In the genomic region with DNA sequence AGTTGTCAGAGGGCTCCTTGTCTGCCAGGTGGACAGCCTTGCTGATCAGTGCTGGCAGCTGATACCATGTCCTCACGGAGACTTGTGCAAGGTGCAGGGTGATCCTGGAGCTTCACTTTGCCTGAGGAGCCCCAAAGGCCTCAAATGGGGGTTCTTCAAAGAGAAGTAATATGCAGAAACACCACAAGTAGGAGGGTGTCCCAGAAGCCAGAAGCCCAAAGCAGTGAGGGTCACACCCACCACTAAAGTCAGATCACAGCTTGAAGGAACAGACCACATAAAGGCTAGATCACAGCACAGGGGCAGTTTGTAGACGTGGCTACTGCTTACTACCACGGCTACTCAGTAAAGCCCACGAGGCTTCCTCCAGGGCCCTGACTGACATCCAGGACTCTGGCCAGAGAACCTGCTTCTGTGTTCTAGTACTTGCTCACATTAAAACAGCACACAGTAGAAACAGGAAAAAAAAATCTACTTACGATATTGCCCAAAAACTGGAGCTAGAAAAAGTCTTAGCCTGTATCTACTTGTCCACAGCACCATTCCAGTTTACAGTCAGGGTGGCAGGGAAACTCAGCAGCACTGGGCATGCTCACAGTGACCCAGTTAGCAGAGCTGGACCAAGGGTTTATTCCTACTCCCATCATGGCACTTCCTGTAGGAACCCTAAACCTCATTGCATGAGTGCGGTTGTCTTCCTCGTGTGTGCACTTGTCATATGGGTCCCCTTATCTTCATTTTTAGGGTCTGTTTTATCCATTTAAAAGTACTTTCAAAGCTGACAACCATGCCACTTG, we compare ENCODE assay signal across 8 mouse cellular contexts. TPM values are rescaled to one million over a fixed set of nuclear protein-coding genes. Genes with fewer than 3 reads are reported as not detected.
A peak's percentile ranks its signal among the peaks of the same experiment; 100 is the strongest.
DNase-seq lines count a peak whose midpoint lies in the region; ATAC-seq and TF ChIP-seq lines count a peak whose summit lies in the region.

No protein-coding gene starts in this region.

- no peaks in the 10 kb centered on the region for H3K36me3 ChIP-seq in intestine, embryonic 15.5 days
- H3K36me3 ChIP-seq in intestine, postnatal 0 days (ENCODE audit: control insufficient read depth, insufficient read depth): no peaks in the 10 kb centered on the region
- H3K36me3 ChIP-seq in forebrain, embryonic 16.5 days (ENCODE audit: control insufficient read depth, insufficient read depth): no peaks in the 10 kb centered on the region

- H3K4me1 ChIP-seq in intestine, embryonic 15.5 days (replicated peaks): 0 out of 2 replicates have a peak, but pooled peaks cover 5% of the 10 kb centered on the region
- H3K4me1 ChIP-seq in intestine, postnatal 0 days (replicated peaks; ENCODE audit: control insufficient read depth, insufficient read depth, low read length): 0 out of 2 replicates have a peak, but pooled peaks cover 2% of the 10 kb centered on the region
- peaks cover 32% of the 10 kb centered on the region for H3K4me1 ChIP-seq in forebrain, embryonic 16.5 days (replicated peaks; ENCODE audit: control insufficient read depth, insufficient read depth, low read length)

- no peak for TF ChIP-seq CTCF in intestine, postnatal 0 days (IDR thresholded peaks at IDR 0.05; ENCODE audit: low read depth)

- H3K4me2 ChIP-seq in intestine, embryonic 15.5 days (replicated peaks): no peak overlapping the region
- H3K4me2 ChIP-seq in intestine, postnatal 0 days (replicated peaks; ENCODE audit: low read depth): no peak overlapping the region
- H3K4me2 ChIP-seq in forebrain, embryonic 16.5 days (ENCODE audit: low read length): no peak overlapping the region

- no peak overlapping the region for H3K27ac ChIP-seq in intestine, embryonic 15.5 days
- no peak overlapping the region for H3K27ac ChIP-seq in intestine, postnatal 0 days (ENCODE audit: low read depth, low read length)
- peak overlapping the region; percentile 67; the same call in 1 of the 2 replicates for H3K27ac ChIP-seq in forebrain, embryonic 16.5 days (ENCODE audit: low read length)

- no peak overlapping the region for H3K9ac ChIP-seq in intestine, embryonic 15.5 days
- no peak overlapping the region for H3K9ac ChIP-seq in intestine, postnatal 0 days (ENCODE audit: low read depth, low read length)
- H3K9ac ChIP-seq in forebrain, embryonic 16.5 days (replicated peaks; ENCODE audit: low read depth, low read length): no peak overlapping the region

- H3K4me3 ChIP-seq in intestine, embryonic 15.5 days (replicated peaks): no peak overlapping the region
- no peak overlapping the region for H3K4me3 ChIP-seq in intestine, postnatal 0 days (ENCODE audit: low read depth, low read length)
- H3K4me3 ChIP-seq in forebrain, embryonic 16.5 days (replicated peaks; ENCODE audit: low read length): no peak overlapping the region

- peak; percentile 44; the same call in 1 of the 2 replicates for ATAC-seq in intestine, embryonic 15.5 days
- no peak for ATAC-seq in intestine, postnatal 0 days
- ATAC-seq in forebrain, embryonic 16.5 days: no peak
- ATAC-seq in megakaryocyte progenitor cell, adult 5-6 weeks (replicated peaks; ENCODE audit: poor library complexity): 0 out of 2 replicates have a peak, but pooled peaks have one; percentile 2

- peak; percentile 19 to 34 for DNase-seq in cerebellum, postnatal 14 days
- DNase-seq in layer of hippocampus, postnatal 14 days (ENCODE audit: low spot score in 2 of 2): no peak
- DNase-seq in left cerebral cortex, postnatal 4 days: no peak
- DNase-seq in kidney, adult 11 months: no peak

- no peaks in the 10 kb centered on the region for H3K9me3 ChIP-seq in intestine, embryonic 15.5 days
- H3K9me3 ChIP-seq in intestine, postnatal 0 days (ENCODE audit: control insufficient read depth): no peaks in the 10 kb centered on the region
- no peaks in the 10 kb centered on the region for H3K9me3 ChIP-seq in forebrain, embryonic 16.5 days (ENCODE audit: control insufficient read depth, low read length)

- 68% methylated on average over 7 of the region's 7 CpGs for WGBS in intestine, embryonic 15.5 days
- WGBS in intestine, postnatal 0 days: 66% methylated on average over 7 of the region's 7 CpGs
- WGBS in forebrain, embryonic 16.5 days: 64% methylated on average over 7 of the region's 7 CpGs

- H3K27me3 ChIP-seq in intestine, embryonic 15.5 days (replicated peaks): no peaks in the 10 kb centered on the region
- H3K27me3 ChIP-seq in intestine, postnatal 0 days (replicated peaks; ENCODE audit: control insufficient read depth, insufficient read depth, low read length): no peaks in the 10 kb centered on the region
- H3K27me3 ChIP-seq in forebrain, embryonic 16.5 days (replicated peaks; ENCODE audit: control insufficient read depth, insufficient read depth, low read length): no peaks in the 10 kb centered on the region

- intact Hi-C loops in left cerebral cortex, postnatal 4 days (cut with DNase I): no loop called here

RNA-seq across cellular contexts. Expression of a gene that starts 41.4 kb away (rescaled TPM):
- polyA plus RNA-seq in intestine, embryonic 15.5 days (2015; fragmentation: Nextera tagmentation; extraction: Ambion mirVana): 4.0 and 4.2 TPM in 2 replicates
- 1.4 and 1.6 TPM in 2 replicates for polyA plus RNA-seq in intestine, postnatal 0 days (2015; fragmentation: Nextera tagmentation; extraction: Ambion mirVana)
- polyA plus RNA-seq in forebrain, embryonic 16.5 days (2015; fragmentation: Nextera tagmentation; extraction: Ambion mirVana): 8.9 and 11.0 TPM in 2 replicates
- total RNA-seq in megakaryocyte progenitor cell, adult 5-6 weeks (2015): 18.2 and 19.6 TPM in 2 replicates
- total RNA-seq in megakaryocyte progenitor cell, adult 5-6 weeks (2017): 22.1 and 24.2 TPM in 2 replicates
- total RNA-seq in layer of hippocampus, postnatal 14 days (2021): 10 to 100 TPM; 14.6 TPM
- total RNA-seq in left cerebral cortex, postnatal 4 days (2021): 10 to 100 TPM; 15.6 to 15.8 TPM

Comparison
In these comparisons a context has a peak if more than half of its experiments do, and no peak if none do; other contexts are left out.
1. ATAC-seq: peak in intestine, embryonic 15.5 days (single experiment) and megakaryocyte progenitor cell, adult 5-6 weeks (single experiment); none in intestine, postnatal 0 days (single experiment) and forebrain, embryonic 16.5 days (single experiment).
2. DNase-seq: peak in cerebellum, postnatal 14 days (2 of 2); none in layer of hippocampus, postnatal 14 days (0 of 2), left cerebral cortex, postnatal 4 days (single experiment) and kidney, adult 11 months (single experiment).